Mouse (Mus musculus) forebrain, embryonic 15.5 days (tissue): ENCODE data around the gene Oxsm. TPM values are rescaled to one million over a fixed set of nuclear protein-coding genes. Genes with fewer than 3 reads are reported as not detected.

ENCODE experiments used
- ATAC-seq: fragments of 200-750 bp; cut with Nextera tagmentation; replicated peaks from 2 replicates; pipeline ENCODE4 v1.8.0; 2017; ENCODE audit warnings: mild to moderate bottlenecking, moderate TSS enrichment, moderate library complexity
- H3K27ac ChIP-seq: fragments of 300-500 bp; sonication (generic); replicated peaks from 2 replicates; pipeline ENCODE4 v1.5.1; 2015; ENCODE audit warnings: mild to moderate bottlenecking, inconsistent platforms
- H3K27me3 ChIP-seq: fragments of 300-500 bp; sonication (generic); 2 replicates; pipeline ENCODE4 v1.6.1; 2015; ENCODE audit warnings: inconsistent platforms
- H3K36me3 ChIP-seq: fragments of 300-500 bp; sonication (generic); 2 replicates; pipeline ENCODE4 v1.6.1; 2015; ENCODE audit warnings: mild to moderate bottlenecking, inconsistent platforms
- H3K4me1 ChIP-seq: fragments of 300-500 bp; sonication (generic); 2 replicates; pipeline ENCODE4 v1.6.1; 2015; ENCODE audit warnings: inconsistent platforms
- H3K4me2 ChIP-seq: fragments of 300-500 bp; sonication (generic); replicated peaks from 2 replicates; pipeline ENCODE4 v1.6.1; 2015; ENCODE audit warnings: mild to moderate bottlenecking, inconsistent platforms
- H3K4me3 ChIP-seq: fragments of 300-500 bp; sonication (generic); 2 replicates; pipeline ENCODE4 v1.5.1; 2015; ENCODE audit warnings: mild to moderate bottlenecking, inconsistent platforms
- H3K9ac ChIP-seq: fragments of 300-500 bp; sonication (generic); replicated peaks from 2 replicates; pipeline ENCODE4 v1.6.1; 2015; ENCODE audit warnings: mild to moderate bottlenecking, inconsistent platforms
- H3K9me3 ChIP-seq: fragments of 300-500 bp; sonication (generic); 2 replicates; pipeline ENCODE4 v1.6.1; 2016; ENCODE audit warnings: inconsistent platforms
- WGBS: fragments of 180-500 bp; shearing (Covaris S2); methylation state at CpG from one replicate; pipeline ENCODE4 v1.1.7; 2015; ENCODE audit warnings: mixed read lengths; 5-methylcytosine and 5-hydroxymethylcytosine counted together
- polyA plus RNA-seq: library from polyadenylated mRNA; unstranded; fragments of >200 nt; fragmentation: Nextera tagmentation; extraction: Ambion mirVana; gene quantifications from 2 replicates; pipeline ENCODE4 v1.2.1, GENCODE M21; 2015

The Oxsm gene
- polyA plus RNA-seq: 1.7 and 1.9 TPM in 2 replicates

- no peaks in the 10 kb centered on the region for H3K36me3 ChIP-seq
- H3K4me1 ChIP-seq: peaks cover 17% of the 10 kb centered on the region
- peak within 1 kb of the TSS; percentile 96 for H3K9ac ChIP-seq
- peak within 1 kb of the TSS; percentile 89 for H3K4me2 ChIP-seq
- peak; percentile 99 for ATAC-seq
- H3K27me3 ChIP-seq: no peaks in the 10 kb centered on the region
- H3K4me3 ChIP-seq: peak within 1 kb of the TSS; percentile 89
- no peaks in the 10 kb centered on the region for H3K9me3 ChIP-seq
- peak within 1 kb of the TSS; percentile 82 for H3K27ac ChIP-seq
- WGBS: under 1% methylated on average over 57 of the region's 65 CpGs
Measured at GRCm38 (mm10) chr14:16249171-16249874, at the start of gene Oxsm, which contains the start of gene Ngly1. TSS of gene Oxsm (minus strand) at chr14:16249808. TSS of gene Ngly1 (plus strand) at chr14:16249280.

- H3K9me3 ChIP-seq: no peaks in the 10 kb centered on the region
- H3K27me3 ChIP-seq: no peaks in the 10 kb centered on the region
- WGBS: 49% methylated on average over 2 of the region's 2 CpGs
- H3K4me3 ChIP-seq: no peak overlapping the region
- H3K4me1 ChIP-seq: 0 out of 2 replicates have a peak, but pooled peaks cover 3% of the 10 kb centered on the region
- no peak overlapping the region for H3K9ac ChIP-seq
- no peak overlapping the region for H3K4me2 ChIP-seq
- no peak for ATAC-seq
- no peak overlapping the region for H3K27ac ChIP-seq
- 0 out of 2 replicates have a peak, but pooled peaks cover 8% of the 10 kb centered on the region for H3K36me3 ChIP-seq
Measured at GRCm38 (mm10) chr14:16296816-16297468, 47.3 kb upstream of the Oxsm start.

GRCm38 (mm10) chr14:16293921-16294320 lies 44.3 kb upstream of the Oxsm start:
- 0 out of 2 replicates have a peak, but pooled peaks cover 6% of the 10 kb centered on the region for H3K36me3 ChIP-seq
- no peak for ATAC-seq
- 83% methylated on average over 1 of the region's 1 CpGs for WGBS

GRCm38 (mm10) chr14:16293015-16293414 lies 43.4 kb upstream of the Oxsm start:
- ATAC-seq: no peak
- H3K4me1 ChIP-seq: 0 out of 2 replicates have a peak, but pooled peaks cover 3% of the 10 kb centered on the region
- H3K4me3 ChIP-seq: no peak overlapping the region
- no peak overlapping the region for H3K4me2 ChIP-seq
- 0 out of 2 replicates have a peak, but pooled peaks cover 6% of the 10 kb centered on the region for H3K36me3 ChIP-seq
- H3K27ac ChIP-seq: no peak overlapping the region
- no peaks in the 10 kb centered on the region for H3K27me3 ChIP-seq
- H3K9me3 ChIP-seq: no peaks in the 10 kb centered on the region
- H3K9ac ChIP-seq: no peak overlapping the region

More at GRCm38 (mm10) chr14:16293921-16294320, 44.3 kb upstream of the Oxsm start:
- H3K9ac ChIP-seq: no peak overlapping the region
- H3K27me3 ChIP-seq: no peaks in the 10 kb centered on the region
- H3K27ac ChIP-seq: no peak overlapping the region
- H3K4me1 ChIP-seq: 0 out of 2 replicates have a peak, but pooled peaks cover 3% of the 10 kb centered on the region
- no peak overlapping the region for H3K4me2 ChIP-seq
- H3K4me3 ChIP-seq: no peak overlapping the region
- H3K9me3 ChIP-seq: no peaks in the 10 kb centered on the region

- Histone ChIP-seq H3K4me2 (no peak overlapping the region), H3K4me1 (0 out of 2 replicates have a peak, but pooled peaks cover 3% of the 10 kb centered on the region), H3K9me3 (no peaks in the 10 kb centered on the region), H3K9ac (no peak overlapping the region), H3K27ac (no peak overlapping the region), H3K36me3 (0 out of 2 replicates have a peak, but pooled peaks cover 6% of the 10 kb centered on the region), H3K4me3 (no peak overlapping the region), H3K27me3 (no peaks in the 10 kb centered on the region)
- 4% methylated on average over 1 of the region's 1 CpGs for WGBS
- no peak for ATAC-seq
Measured at GRCm38 (mm10) chr14:16292371-16292770, 42.8 kb upstream of the Oxsm start.

GRCm38 (mm10) chr14:16283966-16284365 lies 34.4 kb upstream of the Oxsm start:
- Histone ChIP-seq H3K36me3 (peaks cover 9% of the 10 kb centered on the region), H3K4me3 (no peak overlapping the region), H3K4me2 (no peak overlapping the region), H3K9ac (no peak overlapping the region), H3K27me3 (no peaks in the 10 kb centered on the region), H3K27ac (no peak overlapping the region), H3K9me3 (no peaks in the 10 kb centered on the region), H3K4me1 (0 out of 2 replicates have a peak, but pooled peaks cover 3% of the 10 kb centered on the region)
- 83% methylated on average over 4 of the region's 4 CpGs for WGBS
- no peak for ATAC-seq

GRCm38 (mm10) chr14:16279196-16279595 lies 29.6 kb upstream of the Oxsm start:
- Histone ChIP-seq H3K9ac (no peak overlapping the region), H3K4me2 (no peak overlapping the region), H3K27me3 (no peaks in the 10 kb centered on the region), H3K9me3 (no peaks in the 10 kb centered on the region), H3K4me3 (no peak overlapping the region), H3K27ac (no peak overlapping the region), H3K4me1 (0 out of 2 replicates have a peak, but pooled peaks cover 3% of the 10 kb centered on the region), H3K36me3 (peaks cover 9% of the 10 kb centered on the region)
- ATAC-seq: no peak; the same call in 1 of the 2 replicates
- WGBS: 43% methylated on average over 4 of the region's 4 CpGs

- 91% methylated on average over 3 of the region's 3 CpGs for WGBS
- H3K4me2 ChIP-seq: no peak overlapping the region
- H3K36me3 ChIP-seq: peaks cover 8% of the 10 kb centered on the region; the same call in 1 of the 2 replicates
- H3K4me1 ChIP-seq: no peaks in the 10 kb centered on the region
- H3K27ac ChIP-seq: no peak overlapping the region
- H3K9ac ChIP-seq: no peak overlapping the region
- ATAC-seq: no peak
- no peaks in the 10 kb centered on the region for H3K27me3 ChIP-seq
- no peak overlapping the region for H3K4me3 ChIP-seq
- H3K9me3 ChIP-seq: no peaks in the 10 kb centered on the region
Measured at GRCm38 (mm10) chr14:16273677-16274076, 24.1 kb upstream of the Oxsm start.

GRCm38 (mm10) chr14:16269776-16270175 lies 20.2 kb upstream of the Oxsm start:
- no peak overlapping the region for H3K27ac ChIP-seq
- no peaks in the 10 kb centered on the region for H3K27me3 ChIP-seq
- no peak overlapping the region for H3K4me3 ChIP-seq
- H3K9ac ChIP-seq: no peak overlapping the region
- no peak for ATAC-seq
- H3K9me3 ChIP-seq: no peaks in the 10 kb centered on the region
- 95% methylated on average over 2 of the region's 2 CpGs for WGBS
- no peaks in the 10 kb centered on the region for H3K4me1 ChIP-seq
- H3K36me3 ChIP-seq: peaks cover 8% of the 10 kb centered on the region; the same call in 1 of the 2 replicates
- no peak overlapping the region for H3K4me2 ChIP-seq

GRCm38 (mm10) chr14:16267028-16267427 lies 17.4 kb upstream of the Oxsm start:
- no peak overlapping the region for H3K9ac ChIP-seq
- H3K4me2 ChIP-seq: no peak overlapping the region
- 97% methylated on average over 5 of the region's 5 CpGs for WGBS
- H3K36me3 ChIP-seq: peaks cover 7% of the 10 kb centered on the region; the same call in 1 of the 2 replicates
- ATAC-seq: no peak
- H3K4me3 ChIP-seq: no peak overlapping the region
- H3K27me3 ChIP-seq: no peaks in the 10 kb centered on the region
- H3K9me3 ChIP-seq: no peaks in the 10 kb centered on the region
- H3K4me1 ChIP-seq: no peaks in the 10 kb centered on the region
- H3K27ac ChIP-seq: no peak overlapping the region

GRCm38 (mm10) chr14:16261869-16262268 lies 12.3 kb upstream of the Oxsm start:
- Histone ChIP-seq H3K27ac (no peak overlapping the region), H3K4me3 (no peak overlapping the region), H3K9ac (no peak overlapping the region), H3K36me3 (peaks cover 9% of the 10 kb centered on the region; the same call in 1 of the 2 replicates), H3K4me2 (no peak overlapping the region), H3K9me3 (no peaks in the 10 kb centered on the region), H3K27me3 (no peaks in the 10 kb centered on the region), H3K4me1 (0 out of 2 replicates have a peak, but pooled peaks cover 5% of the 10 kb centered on the region)
- ATAC-seq: no peak
- 83% methylated on average over 3 of the region's 3 CpGs for WGBS

GRCm38 (mm10) chr14:16260541-16260940 lies 10.9 kb upstream of the Oxsm start:
- Histone ChIP-seq H3K9ac (no peak overlapping the region), H3K4me3 (no peak overlapping the region), H3K36me3 (peaks cover 14% of the 10 kb centered on the region), H3K27me3 (no peaks in the 10 kb centered on the region), H3K9me3 (no peaks in the 10 kb centered on the region), H3K4me2 (no peak overlapping the region), H3K4me1 (0 out of 2 replicates have a peak, but pooled peaks cover 5% of the 10 kb centered on the region), H3K27ac (no peak overlapping the region)
- 0 out of 2 replicates have a peak, but pooled peaks have one; percentile 19 for ATAC-seq
- 66% methylated on average over 6 of the region's 6 CpGs for WGBS
